Mouse (Mus musculus): ENCODE measurements around the gene Ush2a. TPM values are rescaled to one million over a fixed set of nuclear protein-coding genes. Genes with fewer than 3 reads are reported as not detected.

The Ush2a gene
- polyA plus RNA-seq, 1 experiment from 2014 or later, result 0.13 TPM

DNA sequence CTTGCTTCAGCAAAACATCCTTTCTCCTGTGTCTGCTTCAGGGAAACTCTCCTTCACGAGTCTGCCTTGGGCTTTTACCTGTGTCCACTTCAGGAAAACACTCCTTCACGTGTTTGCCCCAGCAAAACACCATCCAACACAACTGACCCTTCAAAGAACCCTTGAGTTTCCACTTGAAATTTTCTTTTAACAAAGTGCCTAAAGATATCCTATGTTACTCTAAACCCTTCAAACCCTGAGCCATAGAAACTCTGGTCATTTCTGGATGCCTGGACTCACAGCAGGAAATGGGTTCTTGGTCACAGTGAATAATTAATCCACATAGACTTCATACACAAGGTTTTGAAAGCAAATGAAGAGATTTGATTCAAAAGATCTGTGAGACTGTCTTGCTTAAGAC lies 199.4 kb downstream of the Ush2a start:
- ATAC-seq (ENCODE audit: insufficient number of reproducible peaks, insufficient read depth, low FRiP score, low TSS enrichment, low read depth), result no peak
- Histone ChIP-seq H3K27ac (no peak overlapping the region), H3K4me2 (no peak overlapping the region), H3K9me3 (no peaks in the 10 kb centered on the region), H3K4me3 (no peak overlapping the region), H3K4me1 (peaks cover 2% of the 10 kb centered on the region; the same call in 1 of the 2 replicates), H3K9ac (no peak overlapping the region), H3K27me3 (no peaks in the 10 kb centered on the region), H3K36me3 (no peaks in the 10 kb centered on the region)
- WGBS, result 78% methylated on average over 2 of the region's 2 CpGs

DNA sequence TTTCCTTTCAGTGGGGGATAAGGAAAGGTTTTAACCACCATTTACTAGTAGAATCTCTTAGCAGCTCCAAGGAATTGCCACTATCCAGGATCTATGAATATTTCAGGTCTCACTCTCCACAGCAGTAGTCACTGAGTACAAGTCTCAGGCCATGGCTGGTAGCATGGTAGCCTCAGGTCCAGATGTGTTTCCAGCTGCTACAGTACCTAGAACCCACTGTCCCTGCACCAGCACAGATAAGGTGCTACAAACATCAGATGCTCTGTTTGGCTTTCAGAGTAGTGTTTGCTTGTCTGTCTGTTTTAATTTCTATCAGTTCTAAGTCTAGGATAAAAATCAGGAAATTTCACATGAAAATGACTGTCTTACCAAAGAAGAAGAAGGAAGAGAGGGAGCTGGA lies 202.8 kb downstream of the Ush2a start:
- Histone ChIP-seq H3K9ac (no peak overlapping the region), H3K36me3 (no peaks in the 10 kb centered on the region), H3K4me2 (no peak overlapping the region), H3K4me1 (no peaks in the 10 kb centered on the region), H3K27me3 (no peaks in the 10 kb centered on the region), H3K27ac (no peak overlapping the region), H3K4me3 (no peak overlapping the region), H3K9me3 (no peaks in the 10 kb centered on the region)
- ATAC-seq (ENCODE audit: insufficient number of reproducible peaks, insufficient read depth, low FRiP score, low TSS enrichment, low read depth), result no peak

DNA sequence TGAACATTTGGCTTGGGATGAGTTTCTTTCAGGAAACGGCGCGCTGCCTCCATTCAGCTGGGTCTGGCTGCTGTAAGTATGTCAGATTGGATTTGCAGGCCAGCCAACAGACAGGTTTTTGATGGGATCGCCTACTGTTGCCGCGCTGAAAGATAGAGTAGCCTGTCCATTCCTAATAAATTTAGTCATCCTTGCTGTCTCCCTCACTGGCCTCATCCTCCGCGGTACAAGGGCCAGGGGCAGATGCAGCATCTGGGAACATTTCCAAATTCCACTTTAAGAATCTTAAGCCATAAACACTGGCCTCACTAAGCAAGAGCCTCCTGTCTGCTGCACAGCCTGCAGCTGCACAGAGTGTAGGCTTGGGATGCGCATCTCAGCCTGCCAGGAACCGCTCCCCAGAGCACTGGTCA lies 206.6 kb downstream of the Ush2a start:
- no peaks in the 10 kb centered on the region for H3K36me3 ChIP-seq
- no peak overlapping the region for H3K9ac ChIP-seq
- H3K27ac ChIP-seq, result no peak overlapping the region
- no peaks in the 10 kb centered on the region for H3K9me3 ChIP-seq
- 78% methylated on average over 10 of the region's 10 CpGs for WGBS
- H3K4me2 ChIP-seq, result no peak overlapping the region
- ATAC-seq (ENCODE audit: insufficient number of reproducible peaks, insufficient read depth, low FRiP score, low TSS enrichment, low read depth), result no peak
- no peaks in the 10 kb centered on the region for H3K4me1 ChIP-seq
- H3K27me3 ChIP-seq, result no peaks in the 10 kb centered on the region
- H3K4me3 ChIP-seq, result no peak overlapping the region

DNA sequence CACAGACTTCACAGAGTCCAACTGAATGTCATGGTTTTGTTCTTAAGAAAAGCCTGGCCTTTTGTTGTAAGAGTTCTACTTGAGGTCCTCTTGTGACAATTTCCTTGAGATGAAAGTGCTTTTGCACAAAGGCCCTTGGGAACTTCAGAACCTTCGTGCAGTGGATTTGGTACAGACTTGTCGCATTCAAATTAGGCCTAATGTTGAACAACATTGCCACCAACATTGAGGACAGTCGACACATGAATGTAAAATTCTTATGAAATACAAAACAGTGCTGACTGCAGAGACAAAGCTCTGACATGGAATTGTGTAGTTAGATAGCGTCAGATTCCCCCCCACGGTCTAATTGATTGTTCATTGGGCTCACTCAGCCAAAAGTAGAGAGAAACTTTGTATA lies 243.1 kb downstream of the Ush2a start:
- Histone ChIP-seq H3K4me2 (no peak overlapping the region), H3K27ac (no peak overlapping the region), H3K4me1 (no peaks in the 10 kb centered on the region), H3K27me3 (no peaks in the 10 kb centered on the region), H3K4me3 (no peak overlapping the region), H3K36me3 (no peaks in the 10 kb centered on the region), H3K9ac (no peak overlapping the region), H3K9me3 (no peaks in the 10 kb centered on the region)
- no peak for ATAC-seq (ENCODE audit: insufficient number of reproducible peaks, insufficient read depth, low FRiP score, low TSS enrichment, low read depth)
- WGBS, result 89% methylated on average over 5 of the region's 5 CpGs

DNA sequence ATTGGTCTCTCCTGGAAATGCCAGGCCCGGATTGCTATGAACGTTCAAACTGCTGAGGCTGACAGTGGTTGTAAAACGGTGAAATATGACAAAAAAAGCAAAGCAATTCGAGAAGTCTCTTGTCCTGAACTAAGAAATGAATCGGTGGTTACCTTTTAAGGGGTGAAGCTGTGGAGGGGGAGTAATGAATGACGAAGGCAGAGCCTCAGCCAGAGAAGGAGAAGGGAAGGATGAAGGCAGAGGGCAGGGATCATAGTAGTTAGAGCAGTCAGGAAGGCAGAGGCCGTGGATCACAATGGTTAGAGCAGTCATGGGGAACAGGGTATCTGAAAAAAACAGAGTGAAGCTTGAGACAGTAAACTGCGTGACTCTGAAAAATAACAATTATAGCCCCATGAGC lies 257.0 kb downstream of the Ush2a start:
- Histone ChIP-seq H3K4me3 (no peak overlapping the region), H3K27me3 (no peaks in the 10 kb centered on the region), H3K36me3 (no peaks in the 10 kb centered on the region), H3K9ac (no peak overlapping the region), H3K4me2 (no peak overlapping the region), H3K27ac (no peak overlapping the region), H3K4me1 (0 out of 2 replicates have a peak, but pooled peaks cover 2% of the 10 kb centered on the region), H3K9me3 (no peaks in the 10 kb centered on the region)
- WGBS, result 77% methylated on average over 8 of the region's 8 CpGs
- no peak for ATAC-seq (ENCODE audit: insufficient number of reproducible peaks, insufficient read depth, low FRiP score, low TSS enrichment, low read depth)

DNA sequence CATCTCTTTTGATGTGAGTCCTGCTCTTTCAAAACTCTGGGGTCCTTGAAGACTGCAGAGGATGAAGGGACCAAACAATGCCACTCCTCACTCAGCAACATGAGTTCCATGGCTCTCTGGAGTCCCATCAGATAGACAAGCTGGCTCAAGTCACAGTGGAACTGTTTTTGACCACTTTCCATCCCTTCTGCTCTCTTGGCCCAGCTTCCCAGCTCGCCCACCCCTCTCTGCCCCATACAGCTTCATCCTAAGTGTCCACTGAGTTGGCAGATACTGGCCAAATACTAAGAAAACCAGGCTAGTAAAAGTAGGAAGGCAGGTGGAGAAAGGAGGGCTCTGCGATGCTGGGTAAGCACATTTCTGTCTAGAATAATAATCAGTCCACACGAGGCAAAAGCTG lies 265.6 kb downstream of the Ush2a start:
- 66% methylated on average over 3 of the region's 3 CpGs for WGBS
- no peaks in the 10 kb centered on the region; the same call in 1 of the 2 replicates for H3K27me3 ChIP-seq
- H3K4me3 ChIP-seq, result no peak overlapping the region
- H3K27ac ChIP-seq, result no peak overlapping the region
- no peak overlapping the region for H3K4me2 ChIP-seq
- no peaks in the 10 kb centered on the region for H3K9me3 ChIP-seq
- no peak overlapping the region for H3K9ac ChIP-seq
- H3K36me3 ChIP-seq, result no peaks in the 10 kb centered on the region
- no peak for ATAC-seq (ENCODE audit: insufficient number of reproducible peaks, insufficient read depth, low FRiP score, low TSS enrichment, low read depth)
- 0 out of 2 replicates have a peak, but pooled peaks cover 2% of the 10 kb centered on the region for H3K4me1 ChIP-seq

DNA sequence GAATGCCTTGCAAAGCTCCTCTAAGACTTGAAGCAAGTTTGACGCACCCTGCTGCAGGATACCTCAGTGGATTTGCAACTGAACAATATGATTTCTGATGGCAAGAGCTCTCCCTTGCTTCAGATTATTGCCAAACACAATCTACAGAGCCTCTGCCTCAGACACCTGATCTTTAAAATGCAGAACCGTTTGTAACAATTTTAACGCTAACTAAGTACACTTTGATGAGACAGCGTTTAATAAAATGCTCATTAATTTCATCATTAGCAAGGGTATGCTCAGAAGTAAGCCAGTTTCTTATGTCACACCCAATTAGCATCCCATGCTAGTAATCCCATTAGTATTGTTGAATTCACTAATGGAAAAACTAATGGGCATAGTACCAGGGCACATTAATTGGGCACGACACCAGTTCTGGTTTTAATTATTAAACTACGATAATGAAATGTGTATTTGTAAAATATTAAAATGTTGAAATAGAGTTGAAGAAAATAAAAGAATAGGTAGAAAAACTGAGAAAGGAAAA lies 267.8 kb downstream of the Ush2a start:
- no peak overlapping the region for H3K9ac ChIP-seq
- no peaks in the 10 kb centered on the region for H3K36me3 ChIP-seq
- WGBS, result 83% methylated on average over 6 of the region's 6 CpGs
- no peaks in the 10 kb centered on the region; the same call in 1 of the 2 replicates for H3K27me3 ChIP-seq
- no peak overlapping the region for H3K4me2 ChIP-seq
- H3K9me3 ChIP-seq, result no peaks in the 10 kb centered on the region
- H3K4me1 ChIP-seq, result no peaks in the 10 kb centered on the region
- no peak for ATAC-seq (ENCODE audit: insufficient number of reproducible peaks, insufficient read depth, low FRiP score, low TSS enrichment, low read depth)
- no peak overlapping the region for H3K4me3 ChIP-seq
- no peak overlapping the region for H3K27ac ChIP-seq

DNA sequence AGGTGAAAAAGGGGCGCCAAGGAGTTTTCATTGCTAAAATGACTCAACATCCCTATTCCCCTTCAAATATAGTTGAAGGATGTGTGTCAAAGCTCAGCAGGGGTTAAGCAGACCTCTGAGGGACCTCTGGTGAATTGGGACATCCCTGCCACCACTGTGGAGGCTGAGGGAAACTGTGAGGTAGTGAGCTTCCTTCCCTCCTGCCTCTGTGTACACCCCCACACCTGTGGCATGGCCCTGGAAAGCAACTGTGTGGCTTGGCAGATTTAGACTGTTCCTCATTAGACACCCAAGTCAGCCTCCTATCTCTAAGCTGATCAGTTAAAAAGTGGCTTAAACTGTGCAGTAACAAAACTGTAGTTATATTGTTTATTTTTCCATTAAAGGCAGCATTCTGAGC lies 275.2 kb downstream of the Ush2a start:
- Histone ChIP-seq H3K4me1 (no peaks in the 10 kb centered on the region), H3K27ac (no peak overlapping the region), H3K4me2 (no peak overlapping the region), H3K36me3 (no peaks in the 10 kb centered on the region), H3K4me3 (no peak overlapping the region), H3K9me3 (no peaks in the 10 kb centered on the region; the same call in 1 of the 2 replicates), H3K27me3 (no peaks in the 10 kb centered on the region), H3K9ac (no peak overlapping the region)
- WGBS, result 80% methylated on average over 1 of the region's 1 CpGs
- ATAC-seq (ENCODE audit: insufficient number of reproducible peaks, insufficient read depth, low FRiP score, low TSS enrichment, low read depth), result no peak

DNA sequence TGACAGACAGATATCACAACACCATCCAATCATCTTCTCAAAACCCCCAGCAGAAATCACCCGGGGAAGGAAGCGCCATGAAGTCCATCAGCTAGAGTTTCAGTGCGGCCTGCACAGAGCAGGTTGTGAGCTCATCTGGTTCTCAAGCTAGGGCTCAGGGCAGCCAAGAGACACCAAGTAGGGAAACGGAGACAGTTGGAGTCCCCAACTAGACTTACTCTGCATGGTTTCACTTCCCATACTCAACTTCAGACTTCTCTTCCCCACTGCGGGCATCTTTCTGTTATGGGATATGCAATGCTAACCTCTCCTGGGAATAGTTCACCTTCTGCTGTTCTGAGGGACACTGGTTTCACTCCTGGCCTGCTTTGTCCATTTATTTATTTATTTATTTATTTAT lies 277.8 kb downstream of the Ush2a start:
- Histone ChIP-seq H3K4me2 (no peak overlapping the region), H3K4me1 (no peaks in the 10 kb centered on the region), H3K36me3 (no peaks in the 10 kb centered on the region), H3K9ac (no peak overlapping the region), H3K27me3 (no peaks in the 10 kb centered on the region), H3K4me3 (no peak overlapping the region), H3K9me3 (no peaks in the 10 kb centered on the region; the same call in 1 of the 2 replicates), H3K27ac (no peak overlapping the region)
- WGBS, result 92% methylated on average over 5 of the region's 5 CpGs
- no peak for ATAC-seq (ENCODE audit: insufficient number of reproducible peaks, insufficient read depth, low FRiP score, low TSS enrichment, low read depth)

DNA sequence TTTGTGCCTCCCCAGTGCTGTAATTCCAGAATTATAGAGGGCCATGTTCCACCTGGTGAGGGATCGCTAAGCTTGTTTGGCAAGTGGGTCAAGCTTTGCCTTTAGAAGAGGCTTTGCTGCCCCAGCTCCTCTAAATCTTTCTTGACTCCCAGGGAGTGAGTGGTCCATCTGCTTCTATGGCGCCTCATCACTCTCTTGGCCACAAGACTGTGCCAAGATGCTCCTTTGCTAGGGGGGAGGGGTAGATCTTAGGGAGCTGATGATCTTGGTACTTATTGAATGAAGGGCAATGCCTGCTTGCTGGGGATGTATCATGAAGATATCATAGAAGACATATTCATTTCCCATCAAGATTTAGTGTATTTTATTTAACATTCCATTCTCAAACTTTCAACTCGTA lies 279.7 kb downstream of the Ush2a start:
- no peaks in the 10 kb centered on the region for H3K27me3 ChIP-seq
- H3K9me3 ChIP-seq, result no peaks in the 10 kb centered on the region; the same call in 1 of the 2 replicates
- no peaks in the 10 kb centered on the region for H3K36me3 ChIP-seq
- no peaks in the 10 kb centered on the region for H3K4me1 ChIP-seq
- H3K4me3 ChIP-seq, result no peak overlapping the region
- no peak overlapping the region for H3K4me2 ChIP-seq
- WGBS, result 89% methylated on average over 3 of the region's 3 CpGs
- no peak overlapping the region for H3K9ac ChIP-seq
- ATAC-seq (ENCODE audit: insufficient number of reproducible peaks, insufficient read depth, low FRiP score, low TSS enrichment, low read depth), result no peak
- H3K27ac ChIP-seq, result no peak overlapping the region

DNA sequence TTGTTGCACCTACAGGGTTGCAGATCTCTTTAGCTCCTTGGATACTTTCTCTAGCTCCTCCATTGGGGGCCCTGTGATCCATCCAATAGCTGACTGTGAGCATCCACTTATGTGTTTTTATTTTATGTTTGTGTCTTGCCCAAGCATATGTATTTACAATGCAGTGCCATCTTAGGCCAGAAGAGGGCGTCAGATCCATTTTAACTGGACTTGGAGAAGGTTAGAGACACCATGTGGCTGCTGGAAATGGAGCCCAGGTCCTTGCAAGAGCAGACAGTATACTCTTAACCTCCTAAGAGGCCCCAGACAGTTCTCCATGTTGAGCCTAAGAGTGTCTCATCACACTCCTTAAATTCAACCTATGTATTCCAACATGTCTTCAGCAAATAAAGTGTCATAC lies 281.5 kb downstream of the Ush2a start:
- no peaks in the 10 kb centered on the region for H3K27me3 ChIP-seq
- no peak overlapping the region for H3K4me3 ChIP-seq
- H3K4me1 ChIP-seq, result no peaks in the 10 kb centered on the region
- WGBS, result 30% methylated on average over 1 of the region's 1 CpGs
- ATAC-seq (ENCODE audit: insufficient number of reproducible peaks, insufficient read depth, low FRiP score, low TSS enrichment, low read depth), result no peak
- H3K9ac ChIP-seq, result no peak overlapping the region
- no peaks in the 10 kb centered on the region for H3K36me3 ChIP-seq
- H3K27ac ChIP-seq, result no peak overlapping the region
- no peaks in the 10 kb centered on the region; the same call in 1 of the 2 replicates for H3K9me3 ChIP-seq
- no peak overlapping the region for H3K4me2 ChIP-seq

DNA sequence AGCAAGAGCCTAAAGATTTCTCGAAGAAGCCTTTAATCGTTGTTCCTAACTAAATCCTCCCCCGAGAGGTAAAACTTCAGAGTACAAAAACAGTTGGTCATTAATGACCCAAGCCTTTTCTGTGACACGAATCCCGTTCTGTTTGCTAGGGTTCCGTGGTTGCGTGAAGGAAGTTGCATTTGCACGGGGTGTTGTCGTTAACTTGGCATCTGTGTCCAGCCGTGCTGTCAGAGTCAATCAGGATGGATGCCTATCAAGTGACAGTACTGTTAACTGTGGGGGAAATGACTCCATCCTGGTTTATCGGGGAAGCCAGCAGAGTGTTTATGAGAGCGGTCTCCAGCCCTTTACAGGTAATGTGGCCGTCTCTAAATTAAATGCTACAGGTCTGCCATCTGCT lies 287.9 kb downstream of the Ush2a start:
- Histone ChIP-seq H3K4me2 (no peak overlapping the region), H3K4me3 (no peak overlapping the region), H3K36me3 (no peaks in the 10 kb centered on the region), H3K9ac (no peak overlapping the region), H3K27me3 (no peaks in the 10 kb centered on the region), H3K27ac (no peak overlapping the region), H3K4me1 (no peaks in the 10 kb centered on the region), H3K9me3 (no peaks in the 10 kb centered on the region)
- no peak for ATAC-seq (ENCODE audit: insufficient number of reproducible peaks, insufficient read depth, low FRiP score, low TSS enrichment, low read depth)
- 60% methylated on average over 13 of the region's 13 CpGs for WGBS

DNA sequence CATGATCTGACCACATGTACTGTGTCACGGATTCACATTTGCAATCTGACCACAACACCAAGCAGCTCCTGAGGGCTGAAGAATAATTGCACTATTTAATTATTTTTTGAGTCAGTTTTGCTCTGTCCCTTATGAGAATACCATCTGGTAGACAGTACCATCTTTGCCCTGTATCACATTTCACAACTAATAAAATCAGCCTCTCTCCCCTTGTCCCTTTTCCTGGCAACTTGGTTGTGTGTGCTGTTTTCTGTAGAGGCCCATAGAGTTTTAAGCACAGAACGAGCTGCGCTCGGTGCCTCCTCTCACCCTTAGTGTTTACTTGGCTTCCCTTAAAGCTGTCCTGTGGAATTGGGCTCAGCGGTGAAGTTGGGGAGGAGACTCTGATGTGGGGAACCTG lies 290.0 kb downstream of the Ush2a start:
- no peak overlapping the region for H3K4me2 ChIP-seq
- no peaks in the 10 kb centered on the region for H3K27me3 ChIP-seq
- H3K9me3 ChIP-seq, result no peaks in the 10 kb centered on the region
- no peak overlapping the region for H3K27ac ChIP-seq
- H3K36me3 ChIP-seq, result no peaks in the 10 kb centered on the region
- no peaks in the 10 kb centered on the region for H3K4me1 ChIP-seq
- ATAC-seq (ENCODE audit: insufficient number of reproducible peaks, insufficient read depth, low FRiP score, low TSS enrichment, low read depth), result no peak
- H3K9ac ChIP-seq, result no peak overlapping the region
- WGBS, result 84% methylated on average over 5 of the region's 5 CpGs
- no peak overlapping the region for H3K4me3 ChIP-seq
